Mouse (Mus musculus): Measurements from ENCODE around the gene Pecam1. TPM values are rescaled to one million over a fixed set of nuclear protein-coding genes. Genes with fewer than 3 reads are reported as not detected.
A peak's percentile ranks its signal among the peaks of the same experiment; 100 is the strongest.

Gene Pecam1
- total RNA-seq, 2 experiments from 2014 or later = 27.3 to 35.3 TPM

DNA sequence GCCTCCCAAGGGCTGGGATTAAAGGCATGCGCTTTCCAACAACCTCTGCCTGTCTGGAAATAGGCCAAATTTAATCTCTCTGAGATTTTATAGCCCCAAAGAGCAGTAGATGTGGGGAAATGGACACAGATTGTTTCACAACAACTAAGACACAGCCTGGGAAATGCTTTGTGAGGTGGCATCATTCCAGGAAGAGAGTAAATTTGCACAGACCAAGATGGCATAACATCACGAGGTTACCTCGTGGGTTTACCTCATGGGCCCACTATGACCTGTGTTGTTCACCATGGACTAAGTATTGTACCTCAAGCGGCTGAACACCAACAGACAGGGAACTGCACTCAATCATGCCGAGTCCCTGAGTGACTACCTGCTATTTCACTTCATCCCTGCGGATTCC, 52.1 kb downstream of the Pecam1 start:
- DNase-seq (ENCODE audit: low spot score) = no peak

DNA sequence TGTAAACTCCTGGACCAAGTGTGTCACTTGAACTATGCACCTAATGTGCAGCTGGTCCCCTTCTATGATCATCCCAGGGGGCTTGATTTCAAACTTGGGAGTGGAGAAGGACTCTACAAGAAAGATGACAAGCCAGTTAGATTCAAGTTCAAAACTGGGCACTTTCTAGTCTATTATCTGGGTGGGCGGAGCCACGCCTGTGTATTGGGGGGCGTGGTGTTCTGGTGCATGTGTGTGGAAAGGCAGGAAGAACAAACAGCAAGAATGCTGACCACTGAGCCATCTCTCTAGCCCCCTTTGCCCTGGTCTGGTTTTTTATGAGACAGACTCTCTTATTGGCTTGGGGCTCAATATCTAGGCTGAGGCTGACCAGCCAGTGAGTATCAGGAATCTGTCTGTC, 54.5 kb downstream of the Pecam1 start:
- no peak for DNase-seq (ENCODE audit: low spot score)

DNA sequence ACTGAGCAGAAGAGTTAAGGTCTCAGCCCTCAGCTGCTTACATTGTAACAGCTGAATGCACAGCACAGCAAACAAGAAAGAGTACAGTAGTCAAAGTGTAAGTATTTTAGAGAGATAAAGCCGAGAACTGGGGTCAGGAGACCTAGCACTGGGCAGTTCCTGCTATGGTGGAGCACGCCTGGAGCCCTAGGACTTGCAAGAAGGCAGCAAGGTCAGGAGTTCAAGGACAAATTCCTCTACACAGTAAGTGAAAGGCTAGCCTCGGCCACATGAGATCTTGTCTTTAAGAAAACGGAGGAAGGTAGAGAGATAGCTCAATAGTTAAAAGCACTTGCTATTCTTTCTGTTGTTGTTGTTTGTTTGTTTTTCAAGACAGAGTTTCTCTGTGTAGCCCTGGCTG, 57.5 kb downstream of the Pecam1 start:
- DNase-seq (ENCODE audit: low spot score) = no peak

- no peak for DNase-seq (ENCODE audit: low spot score)
Measured at GRCm38 (mm10) chr11:106688375-106688774, 62.1 kb downstream of the Pecam1 start.

DNA sequence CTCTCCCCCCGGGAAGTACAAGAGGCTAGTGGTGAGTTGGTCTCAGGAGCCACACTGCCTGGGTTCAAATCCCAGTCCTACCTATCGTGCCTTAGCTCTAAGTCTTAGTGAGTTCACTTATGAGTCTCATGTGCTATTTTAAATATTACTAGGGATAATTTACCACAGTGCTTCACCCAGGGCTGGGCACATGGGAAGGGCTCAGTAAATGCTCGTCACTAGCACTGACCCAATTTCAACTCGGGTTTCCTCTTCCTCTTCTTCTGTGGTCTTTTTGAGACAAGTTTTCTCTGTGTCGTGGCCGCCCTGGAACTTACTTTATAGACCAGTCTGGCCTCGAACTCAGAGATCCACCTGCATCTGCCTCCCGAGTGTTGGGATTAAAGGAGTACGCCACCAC, 63.1 kb downstream of the Pecam1 start:
- no peak for DNase-seq (ENCODE audit: low spot score)

GRCm38 (mm10) chr11:106684027-106684426, 66.4 kb downstream of the Pecam1 start:
- DNase-seq (ENCODE audit: low spot score) = no peak

DNA sequence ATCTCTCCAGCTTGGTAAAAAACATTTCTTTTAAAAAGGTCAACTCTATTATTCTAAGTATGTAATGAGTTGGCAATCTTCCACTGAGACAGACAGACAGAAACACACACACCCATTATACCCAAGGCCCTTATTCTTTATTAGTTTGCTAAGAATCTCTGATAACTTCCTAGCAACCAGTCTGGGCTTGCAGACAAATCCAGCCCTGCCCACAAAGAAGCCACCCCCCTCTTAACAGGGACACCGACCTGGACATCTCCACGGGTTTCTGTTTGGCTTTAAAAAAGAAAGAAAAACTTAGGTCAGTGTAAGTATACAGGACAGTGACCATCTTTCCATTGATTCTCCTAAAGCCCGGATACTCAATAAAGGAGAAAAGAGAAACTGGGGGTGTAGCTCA, 67.1 kb downstream of the Pecam1 start:
- no peak for DNase-seq (ENCODE audit: low spot score)

GRCm38 (mm10) chr11:106681138-106681537, 69.3 kb downstream of the Pecam1 start:
- no peak for DNase-seq (ENCODE audit: low spot score)

DNA sequence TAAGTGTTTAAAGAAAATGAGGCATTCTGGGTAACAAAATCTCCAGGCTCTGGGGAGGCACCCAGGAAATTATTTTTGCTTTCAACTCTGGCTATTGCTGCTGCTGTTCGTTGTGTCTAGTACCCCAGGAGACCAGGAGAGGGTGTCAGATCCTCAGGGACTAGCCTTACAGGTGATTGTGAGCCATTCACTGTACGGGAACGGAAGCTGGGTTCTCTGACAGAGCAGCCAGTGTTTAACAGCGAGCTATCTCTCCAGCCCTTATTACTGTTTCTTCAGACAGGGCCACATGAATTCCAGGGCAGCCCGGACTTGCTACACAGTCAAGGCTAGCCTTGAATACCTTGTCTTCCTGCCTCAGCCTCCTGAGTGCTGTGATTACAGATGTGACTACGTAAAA, 70.6 kb downstream of the Pecam1 start:
- peak; percentile 31 for DNase-seq (ENCODE audit: low spot score)

- DNase-seq (ENCODE audit: low spot score) = peak; percentile 92
Measured at GRCm38 (mm10) chr11:106677910-106678591, 72.4 kb downstream of the Pecam1 start.

- DNase-seq (ENCODE audit: low spot score) = no peak
Measured at GRCm38 (mm10) chr11:106677331-106677730, 73.1 kb downstream of the Pecam1 start.

GRCm38 (mm10) chr11:106675875-106676274, 74.6 kb downstream of the Pecam1 start:
- DNase-seq (ENCODE audit: low spot score) = no peak

- DNase-seq (ENCODE audit: low spot score) = peak; percentile 73
Measured at GRCm38 (mm10) chr11:106675201-106675726, 75.2 kb downstream of the Pecam1 start.

DNA sequence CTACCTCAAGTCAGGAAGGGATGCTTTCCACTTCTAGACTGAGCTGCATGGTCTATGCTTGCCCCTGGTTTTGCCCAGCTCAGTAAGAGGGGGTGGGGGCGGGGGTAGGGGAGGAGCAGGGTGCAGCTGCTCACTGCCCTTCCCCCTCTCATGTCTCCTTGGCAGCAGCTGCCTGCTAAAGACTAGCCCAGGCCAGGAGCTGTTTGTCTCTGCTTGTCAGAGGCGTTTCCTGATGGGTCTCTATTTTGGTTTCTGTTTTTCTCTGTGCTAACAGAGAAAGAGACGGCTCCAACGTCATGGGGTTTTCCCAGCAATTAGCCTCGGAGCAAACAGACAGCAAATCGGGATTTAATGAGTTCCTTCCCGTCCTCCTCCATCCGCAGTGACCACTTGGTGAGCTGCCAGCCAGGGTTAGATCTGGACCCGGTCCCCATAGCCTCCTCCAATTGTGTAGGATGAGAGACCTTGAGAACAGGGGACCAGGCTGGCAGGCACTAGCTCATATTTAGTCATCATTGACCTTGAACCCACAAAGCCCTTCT, 75.7 kb downstream of the Pecam1 start:
- peak; percentile 73 for DNase-seq (ENCODE audit: low spot score)

DNA sequence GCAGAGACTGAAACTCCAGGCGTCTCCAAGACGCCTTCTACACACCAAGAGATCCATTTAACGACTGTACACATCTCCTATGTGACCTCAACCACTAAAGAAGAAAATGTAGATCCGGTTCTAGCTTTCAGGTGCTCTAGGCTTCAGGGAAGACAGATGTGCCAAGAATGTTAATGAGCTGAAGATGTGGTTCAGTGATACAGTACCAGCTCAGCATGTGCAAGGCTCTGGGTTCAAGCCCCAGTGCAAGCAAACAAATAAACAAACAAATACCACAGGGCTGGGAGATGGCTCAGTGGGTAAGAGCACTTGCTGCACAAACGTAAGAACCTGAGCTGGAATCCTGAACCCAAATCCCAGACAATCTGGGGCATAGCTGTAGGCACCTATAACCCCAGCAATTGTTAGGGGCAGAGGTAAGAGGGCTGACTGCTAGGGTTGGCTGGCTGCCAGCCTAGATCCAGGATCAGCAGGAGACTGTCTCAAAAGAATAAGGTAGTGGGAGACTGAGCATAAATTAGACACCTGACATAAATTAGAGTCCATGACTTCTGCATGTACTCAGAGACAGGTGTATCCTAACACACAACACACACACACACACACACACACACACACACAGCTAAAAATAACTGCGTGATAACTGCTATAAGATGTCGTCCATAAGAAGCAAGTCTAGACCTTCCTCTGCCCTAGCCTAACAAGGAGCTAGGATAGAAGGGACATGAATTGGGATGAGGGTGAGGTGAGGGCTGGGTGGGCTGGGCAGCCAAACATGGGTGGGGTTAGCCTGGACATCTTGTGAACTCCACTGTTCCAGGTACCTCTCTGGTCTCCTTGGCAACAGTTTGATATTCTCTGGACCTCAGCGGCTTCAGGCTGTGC, 76.5 kb downstream of the Pecam1 start:
- DNase-seq (ENCODE audit: low spot score) = no peak

DNA sequence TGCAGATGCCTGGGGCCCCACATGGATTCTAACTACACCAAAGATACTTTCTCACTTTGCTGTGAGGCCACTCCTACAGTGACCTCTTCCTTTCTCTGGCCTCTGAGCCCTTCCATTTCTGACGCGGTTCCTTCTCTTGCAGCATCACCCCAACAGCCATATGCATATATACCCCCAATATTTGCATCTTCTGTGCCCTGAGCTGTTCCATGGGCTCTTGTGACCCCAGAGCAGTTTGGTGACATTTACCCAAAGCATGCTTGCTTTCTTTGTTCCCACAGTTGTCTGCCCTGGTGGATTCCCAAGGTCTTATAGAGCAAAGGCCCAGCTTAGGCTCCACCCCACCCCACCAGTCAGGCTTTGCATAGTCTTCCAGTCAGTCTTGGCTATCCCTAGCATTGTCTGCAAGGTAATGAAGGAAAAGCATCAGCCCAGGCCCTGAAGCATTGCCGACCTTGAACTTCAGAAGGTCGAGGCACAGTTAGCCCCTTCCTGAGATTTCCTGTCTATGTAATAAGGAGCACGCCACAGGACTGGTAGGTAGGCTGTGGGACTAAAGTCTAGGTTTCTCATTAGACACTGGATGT, 77.4 kb downstream of the Pecam1 start:
- no peak for DNase-seq (ENCODE audit: low spot score)

DNA sequence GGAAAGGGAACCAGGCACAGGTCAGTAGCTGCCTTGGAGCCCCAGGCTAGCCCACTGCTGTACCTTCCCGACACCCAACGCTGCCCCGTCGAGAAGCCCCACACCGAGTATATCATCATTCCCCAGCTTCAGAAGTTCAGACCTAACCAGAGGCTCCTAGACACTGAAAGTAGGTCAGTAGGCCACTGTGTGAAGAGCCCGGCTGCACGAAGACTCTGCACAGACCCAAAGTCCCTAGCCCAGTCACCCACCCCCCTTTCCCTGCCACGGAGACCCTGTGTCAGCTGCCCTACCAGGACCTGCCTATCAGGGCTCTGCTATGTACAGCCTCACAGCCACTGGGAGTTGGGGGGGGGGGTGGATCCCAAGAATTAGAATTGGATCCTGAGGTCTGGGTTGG, 78.6 kb downstream of the Pecam1 start:
- no peak for DNase-seq (ENCODE audit: low spot score)

- no peak for DNase-seq (ENCODE audit: low spot score)
Measured at GRCm38 (mm10) chr11:106670951-106671478, 79.4 kb downstream of the Pecam1 start.

GRCm38 (mm10) chr11:106670266-106670665, 80.2 kb downstream of the Pecam1 start:
- DNase-seq (ENCODE audit: low spot score) = no peak

DNA sequence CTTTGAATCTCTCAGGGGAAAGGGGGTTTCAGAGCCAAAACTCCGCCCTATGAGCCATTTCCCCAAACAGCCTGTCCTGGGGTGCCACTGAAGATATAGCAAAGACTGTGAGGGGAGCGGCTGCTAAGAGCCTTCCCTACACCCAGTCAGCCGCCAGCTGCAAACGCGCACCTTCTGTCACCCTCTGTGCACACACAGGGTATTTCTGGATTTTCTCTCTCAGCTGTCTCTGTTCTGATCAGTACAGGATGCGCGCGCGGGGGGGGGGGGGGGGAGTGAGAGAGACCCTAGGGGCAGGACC, 80.6 kb downstream of the Pecam1 start:
- DNase-seq (ENCODE audit: low spot score) = no peak

DNA sequence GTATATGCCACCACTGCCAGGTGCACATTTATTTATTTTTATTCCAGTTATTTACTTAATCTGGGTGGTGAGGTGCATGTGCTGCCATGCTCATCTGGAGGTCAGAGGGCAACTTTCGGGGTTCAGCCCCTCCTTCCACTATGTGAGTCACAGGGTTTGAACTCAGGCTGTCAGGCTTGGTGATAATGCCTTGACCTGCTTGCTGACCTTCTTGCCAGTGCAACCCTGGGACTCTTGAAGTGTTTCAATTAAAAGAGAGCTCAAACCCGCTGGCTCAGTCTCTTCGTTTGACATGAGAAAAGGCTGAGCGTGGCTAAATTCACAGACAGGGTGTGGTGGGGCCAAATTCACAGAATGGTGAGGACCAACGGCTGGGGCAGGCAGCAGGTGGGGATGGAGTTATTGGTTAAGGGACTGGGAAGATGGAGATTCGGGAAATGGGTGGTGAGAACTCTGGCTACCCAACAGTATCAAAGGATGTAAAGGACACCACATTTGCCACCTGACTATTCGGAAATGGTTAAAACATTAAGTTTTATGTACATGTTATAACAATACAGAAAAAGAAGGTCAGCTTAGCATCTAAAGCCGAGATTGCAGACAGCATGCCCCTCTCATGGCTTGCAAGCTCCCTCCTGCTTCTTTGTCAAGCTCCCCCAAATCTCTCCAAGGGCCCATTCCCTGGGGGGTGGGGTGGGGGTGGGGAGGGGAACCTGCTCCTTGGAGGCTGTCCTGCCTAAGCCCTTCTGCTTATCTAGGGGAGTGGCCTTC, 81.1 kb downstream of the Pecam1 start:
- DNase-seq (ENCODE audit: low spot score) = no peak

Data from gastrocnemius, adult 18-20 months (tissue).